Mouse (Mus musculus): ENCODE data around the gene Ap3b1. TPM values are rescaled to one million over a fixed set of nuclear protein-coding genes. Genes with fewer than 3 reads are reported as not detected.

Ap3b1 gene
- polyA plus RNA-seq, 1 experiment = 44.7 TPM

- DNase-seq (ENCODE audit: extremely low spot score in 1 of 2, low spot score in 1 of 2) = no peak
These were observed 215.1 kb downstream of the Ap3b1 start for GRCm38 (mm10) chr13:94573833-94574232.

GRCm38 (mm10) chr13:94575607-94576398 is 217.0 kb downstream of the Ap3b1 start:
- no peak for DNase-seq (ENCODE audit: extremely low spot score in 1 of 2, low spot score in 1 of 2)

GRCm38 (mm10) chr13:94576399-94577176 is 217.8 kb downstream of the Ap3b1 start:
- DNase-seq (ENCODE audit: extremely low spot score in 1 of 2, low spot score in 1 of 2) = no peak

DNA sequence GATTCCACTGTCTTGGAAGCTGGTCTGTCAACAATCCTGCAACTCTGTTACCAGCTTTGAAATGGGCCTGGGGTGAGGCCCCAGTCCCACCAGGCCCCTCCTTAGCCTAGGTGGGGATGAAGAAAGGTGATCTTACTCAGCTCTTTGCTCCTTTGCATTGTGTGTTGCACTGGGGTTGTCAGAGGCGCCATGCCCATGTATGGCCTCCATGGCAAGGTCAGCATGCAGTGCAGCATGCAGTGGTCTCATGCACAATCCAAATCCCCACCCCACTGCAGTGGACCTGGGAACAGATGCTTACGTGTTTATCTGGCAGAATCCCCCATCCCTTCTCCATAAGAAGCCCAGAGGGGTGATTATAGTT is 218.4 kb downstream of the Ap3b1 start:
- DNase-seq (ENCODE audit: extremely low spot score in 1 of 2, low spot score in 1 of 2) = no peak

GRCm38 (mm10) chr13:94595289-94595688 is 236.5 kb downstream of the Ap3b1 start:
- no peak for DNase-seq (ENCODE audit: extremely low spot score in 1 of 2, low spot score in 1 of 2)

DNA sequence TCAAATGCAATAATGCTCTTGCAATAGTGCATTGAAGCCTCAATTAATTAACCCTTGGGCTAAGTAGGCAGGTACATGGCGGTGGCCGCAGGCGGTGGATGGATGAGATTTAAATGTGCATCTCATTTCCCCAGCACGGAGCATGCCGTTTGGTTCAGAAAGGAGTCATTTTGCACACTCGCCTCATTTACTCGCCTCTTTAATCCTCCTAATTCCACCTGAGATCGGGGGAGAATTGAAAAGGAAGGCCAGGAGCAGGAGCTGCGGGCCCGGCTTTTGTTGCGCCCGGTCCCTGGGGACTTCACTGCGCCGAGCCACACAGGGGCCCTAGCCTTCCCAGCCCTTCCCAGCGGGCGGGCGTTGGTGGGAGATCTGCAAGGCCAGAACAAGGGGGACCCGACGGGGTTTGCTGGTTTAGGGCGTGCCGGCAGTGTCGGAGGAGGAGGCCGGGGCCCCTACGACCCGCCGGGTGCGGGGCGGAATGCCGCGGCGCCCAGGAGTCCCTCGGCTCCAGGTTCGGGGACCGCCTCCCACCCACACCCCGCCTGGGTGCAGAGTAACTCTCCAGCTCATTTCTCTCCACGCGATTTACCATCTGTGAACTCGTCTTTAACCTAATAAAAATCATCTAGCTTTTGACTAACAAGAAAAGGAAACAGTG is 237.1 kb downstream of the Ap3b1 start:
- no peak for DNase-seq (ENCODE audit: extremely low spot score in 1 of 2, low spot score in 1 of 2)

DNA sequence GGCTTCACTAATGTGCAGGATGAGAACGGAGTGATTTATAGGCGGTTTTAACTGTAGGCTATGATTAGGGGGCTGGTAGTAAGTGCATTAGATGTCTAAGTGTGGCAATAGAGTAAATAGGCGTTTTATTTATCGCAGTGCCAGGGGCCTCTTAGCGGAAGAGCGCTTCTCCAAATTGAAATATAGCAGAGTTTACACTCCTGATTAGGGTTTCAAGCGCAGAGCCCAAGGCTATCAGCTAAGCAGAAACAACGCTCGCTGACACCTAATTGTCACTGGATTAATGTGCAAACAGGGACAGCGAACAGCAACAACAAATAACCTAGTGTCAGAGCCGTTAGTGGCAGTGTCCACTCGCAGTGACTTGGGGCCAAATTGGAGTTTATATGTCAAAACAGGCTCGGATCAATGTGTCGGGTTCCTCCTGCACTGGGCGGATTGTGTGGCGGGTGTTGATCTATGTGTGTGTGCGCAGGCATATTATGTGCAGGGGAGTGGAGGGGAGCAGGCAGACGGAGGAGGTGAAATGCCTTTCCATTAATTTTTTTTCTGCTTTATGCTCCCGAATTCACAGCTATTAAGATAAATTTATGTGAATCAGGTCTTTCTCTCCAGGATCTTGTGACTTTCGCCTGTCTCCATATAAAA is 237.8 kb downstream of the Ap3b1 start:
- DNase-seq (ENCODE audit: extremely low spot score in 1 of 2, low spot score in 1 of 2) = no peak

DNA sequence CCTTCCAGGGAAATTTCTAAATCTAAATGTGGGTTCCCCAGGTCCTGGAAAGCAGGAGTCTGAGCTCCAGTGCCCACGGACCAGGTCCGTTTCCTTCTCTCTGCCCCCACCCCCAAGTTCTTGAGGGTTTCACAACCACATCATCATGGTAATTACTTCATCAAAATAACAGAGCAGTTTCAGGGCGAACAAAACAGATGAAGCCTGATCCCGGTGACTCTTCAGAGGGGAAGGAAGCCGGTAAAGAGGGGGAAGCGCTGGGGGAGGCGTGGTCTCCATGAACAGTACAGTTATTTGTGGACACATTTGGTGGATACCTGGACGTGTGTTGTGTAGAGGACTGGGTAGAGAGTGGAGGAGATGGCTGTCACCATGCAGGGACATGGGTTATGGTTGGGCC is 241.0 kb downstream of the Ap3b1 start:
- no peak for DNase-seq (ENCODE audit: extremely low spot score in 1 of 2, low spot score in 1 of 2)

GRCm38 (mm10) chr13:94607035-94607860 is 248.5 kb downstream of the Ap3b1 start:
- DNase-seq (ENCODE audit: extremely low spot score in 1 of 2, low spot score in 1 of 2) = no peak

DNA sequence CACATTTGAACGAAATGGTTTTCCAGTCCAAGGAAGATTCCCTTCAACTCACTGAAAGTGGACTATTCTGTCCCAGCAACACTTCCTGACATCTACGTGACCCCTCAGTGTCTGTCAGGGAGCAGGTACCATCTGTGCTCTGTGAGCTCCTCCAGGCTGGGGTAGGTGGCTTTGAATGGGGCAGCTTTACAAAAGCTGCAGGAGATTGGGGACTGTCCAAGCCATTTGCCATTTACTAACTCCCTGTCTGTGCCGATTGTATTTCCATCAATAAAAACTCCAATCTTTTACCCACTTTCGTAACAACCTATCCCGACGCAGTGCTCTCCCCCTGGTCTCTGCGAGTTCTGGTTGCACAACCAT is 249.1 kb downstream of the Ap3b1 start:
- DNase-seq (ENCODE audit: extremely low spot score in 1 of 2, low spot score in 1 of 2) = no peak

DNA sequence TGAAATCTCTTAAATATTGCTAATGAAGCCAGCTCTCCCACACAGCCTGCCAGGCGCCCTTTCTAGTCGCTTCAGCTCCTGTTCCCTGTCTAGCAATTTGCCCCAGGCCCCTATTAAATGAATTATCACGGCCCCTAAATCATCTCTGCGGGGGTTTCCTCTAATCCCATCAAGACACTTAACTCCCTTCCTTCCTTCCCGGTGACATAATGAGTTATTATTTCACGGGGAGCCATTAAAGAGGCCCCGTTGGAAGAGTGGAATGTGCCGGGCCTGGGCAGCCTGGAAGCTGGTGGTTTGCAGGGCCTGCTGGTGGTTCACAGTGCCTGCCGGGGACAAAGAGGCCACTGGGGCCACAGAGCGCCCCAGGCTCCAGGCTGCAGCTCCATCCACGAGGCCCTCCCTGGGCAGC is 249.7 kb downstream of the Ap3b1 start:
- DNase-seq (ENCODE audit: extremely low spot score in 1 of 2, low spot score in 1 of 2) = no peak

GRCm38 (mm10) chr13:94608947-94609346 is 250.2 kb downstream of the Ap3b1 start:
- DNase-seq (ENCODE audit: extremely low spot score in 1 of 2, low spot score in 1 of 2) = no peak

Other genes with a start within 250 kb of the Ap3b1 start
- 127 and 132 TPM in 2 replicates for gene Scamp1, start 73.1 kb upstream of the Ap3b1 start, polyA plus RNA-seq (2012; rRNA removed)